Mouse (Mus musculus): ENCODE results near the gene Greb1. TPM values are rescaled to one million over a fixed set of nuclear protein-coding genes. Genes with fewer than 3 reads are reported as not detected.
A peak's percentile ranks its signal among the peaks of the same experiment; 100 is the strongest.
"Not testable (repeated sequence)": the region's sequence is repeated elsewhere in the genome, so short reads cannot be mapped to it uniquely, and the experiment has no call there.

The Greb1 gene
- polyA plus RNA-seq, 1 experiment from 2014 or later = 0.85 TPM

GRCm38 (mm10) chr12:16717653-16718052, 83.0 kb downstream of the Greb1 start:
- Histone ChIP-seq H3K27ac (no peak overlapping the region), H3K4me1 (no peaks in the 10 kb centered on the region), H3K9ac (no peak overlapping the region), H3K4me3 (no peak overlapping the region), H3K4me2 (no peak overlapping the region), H3K9me3 (replicated peaks) (no peaks in the 10 kb centered on the region), H3K36me3 (ENCODE audit: poor library complexity, severe bottlenecking) (no peaks in the 10 kb centered on the region), H3K27me3 (no peaks in the 10 kb centered on the region)
- WGBS = 72% methylated on average over 1 of the region's 1 CpGs
- ATAC-seq = 0 out of 2 replicates have a peak, but pooled peaks have one; percentile 22

- Histone ChIP-seq H3K4me2 (no peak overlapping the region), H3K27ac (no peak overlapping the region), H3K27me3 (no peaks in the 10 kb centered on the region), H3K9me3 (replicated peaks) (no peaks in the 10 kb centered on the region), H3K4me1 (no peaks in the 10 kb centered on the region), H3K9ac (no peak overlapping the region), H3K36me3 (ENCODE audit: poor library complexity, severe bottlenecking) (no peaks in the 10 kb centered on the region), H3K4me3 (no peak overlapping the region)
- ATAC-seq = no peak
- 91% methylated on average over 10 of the region's 10 CpGs for WGBS
Observed at GRCm38 (mm10) chr12:16714616-16715015, 86.1 kb downstream of the Greb1 start.

- ATAC-seq = no peak
- Histone ChIP-seq H3K27me3 (no peaks in the 10 kb centered on the region), H3K4me3 (no peak overlapping the region), H3K4me2 (no peak overlapping the region), H3K27ac (no peak overlapping the region), H3K9me3 (replicated peaks) (no peaks in the 10 kb centered on the region), H3K9ac (no peak overlapping the region), H3K36me3 (ENCODE audit: poor library complexity, severe bottlenecking) (no peaks in the 10 kb centered on the region), H3K4me1 (no peaks in the 10 kb centered on the region)
- 94% methylated on average over 1 of the region's 1 CpGs for WGBS
Observed at GRCm38 (mm10) chr12:16698691-16699090, 102.0 kb downstream of the Greb1 start.

GRCm38 (mm10) chr12:16696146-16696545, 104.5 kb downstream of the Greb1 start:
- Histone ChIP-seq H3K4me3 (no peak overlapping the region), H3K9ac (no peak overlapping the region), H3K27me3 (no peaks in the 10 kb centered on the region), H3K9me3 (replicated peaks) (no peaks in the 10 kb centered on the region), H3K4me2 (no peak overlapping the region), H3K4me1 (no peaks in the 10 kb centered on the region), H3K27ac (no peak overlapping the region), H3K36me3 (ENCODE audit: poor library complexity, severe bottlenecking) (no peaks in the 10 kb centered on the region)
- 88% methylated on average over 13 of the region's 13 CpGs for WGBS
- no peak for ATAC-seq

GRCm38 (mm10) chr12:16695252-16695651, 105.4 kb downstream of the Greb1 start:
- 98% methylated on average over 7 of the region's 8 CpGs for WGBS
- not testable (repeated sequence) for H3K27me3 ChIP-seq; H3K9me3 ChIP-seq (replicated peaks); H3K9ac ChIP-seq; ATAC-seq; H3K36me3 ChIP-seq (ENCODE audit: poor library complexity, severe bottlenecking); H3K4me3 ChIP-seq; H3K4me2 ChIP-seq; H3K27ac ChIP-seq; H3K4me1 ChIP-seq

GRCm38 (mm10) chr12:16694783-16695182, 105.9 kb downstream of the Greb1 start:
- no peak overlapping the region for H3K9ac ChIP-seq
- no peaks in the 10 kb centered on the region for H3K4me1 ChIP-seq
- no peaks in the 10 kb centered on the region for H3K9me3 ChIP-seq (replicated peaks)
- 78% methylated on average over 5 of the region's 5 CpGs for whole genome bisulfite sequencing
- H3K27me3 ChIP-seq = no peaks in the 10 kb centered on the region
- no peak overlapping the region for H3K4me3 ChIP-seq
- no peak for ATAC-seq
- H3K36me3 ChIP-seq (ENCODE audit: poor library complexity, severe bottlenecking) = no peaks in the 10 kb centered on the region
- H3K4me2 ChIP-seq = no peak overlapping the region
- no peak overlapping the region for H3K27ac ChIP-seq

GRCm38 (mm10) chr12:16690631-16691030, 110.1 kb downstream of the Greb1 start:
- Histone ChIP-seq H3K9me3 (replicated peaks) (no peaks in the 10 kb centered on the region), H3K27me3 (no peaks in the 10 kb centered on the region), H3K9ac (no peak overlapping the region), H3K27ac (no peak overlapping the region), H3K36me3 (ENCODE audit: poor library complexity, severe bottlenecking) (no peaks in the 10 kb centered on the region), H3K4me2 (no peak overlapping the region), H3K4me1 (no peaks in the 10 kb centered on the region), H3K4me3 (no peak overlapping the region)
- ATAC-seq = no peak
- WGBS = 89% methylated on average over 9 of the region's 9 CpGs

GRCm38 (mm10) chr12:16672246-16672645, 128.4 kb downstream of the Greb1 start:
- Histone ChIP-seq H3K9me3 (replicated peaks) (no peaks in the 10 kb centered on the region), H3K27ac (no peak overlapping the region), H3K4me3 (no peak overlapping the region), H3K4me2 (no peak overlapping the region), H3K27me3 (no peaks in the 10 kb centered on the region), H3K4me1 (peaks cover 5% of the 10 kb centered on the region; the same call in 1 of the 2 replicates), H3K36me3 (ENCODE audit: poor library complexity, severe bottlenecking) (no peaks in the 10 kb centered on the region), H3K9ac (no peak overlapping the region)
- 94% methylated on average over 10 of the region's 10 CpGs for WGBS
- no peak for ATAC-seq

- no peak overlapping the region for H3K9ac ChIP-seq
- no peak overlapping the region for H3K4me3 ChIP-seq
- no peaks in the 10 kb centered on the region for H3K9me3 ChIP-seq (replicated peaks)
- H3K27me3 ChIP-seq = no peaks in the 10 kb centered on the region
- H3K4me2 ChIP-seq = no peak overlapping the region
- 74% methylated on average over 3 of the region's 3 CpGs for WGBS
- peaks cover 5% of the 10 kb centered on the region; the same call in 1 of the 2 replicates for H3K4me1 ChIP-seq
- no peak overlapping the region for H3K27ac ChIP-seq
- no peak for ATAC-seq
- no peaks in the 10 kb centered on the region for H3K36me3 ChIP-seq (ENCODE audit: poor library complexity, severe bottlenecking)
Observed at GRCm38 (mm10) chr12:16669176-16669575, 131.5 kb downstream of the Greb1 start.

- no peaks in the 10 kb centered on the region for H3K27me3 ChIP-seq
- no peaks in the 10 kb centered on the region for H3K9me3 ChIP-seq (replicated peaks)
- ATAC-seq = no peak; the same call in 1 of the 2 replicates
- H3K9ac ChIP-seq = no peak overlapping the region
- 0% methylated on average over 1 of the region's 2 CpGs for WGBS
- H3K36me3 ChIP-seq (ENCODE audit: poor library complexity, severe bottlenecking) = no peaks in the 10 kb centered on the region
- no peak overlapping the region for H3K4me3 ChIP-seq
- no peak overlapping the region for H3K27ac ChIP-seq
- no peak overlapping the region for H3K4me2 ChIP-seq
- H3K4me1 ChIP-seq = peaks cover 5% of the 10 kb centered on the region; the same call in 1 of the 2 replicates
Observed at GRCm38 (mm10) chr12:16665022-16665421, 135.7 kb downstream of the Greb1 start.

GRCm38 (mm10) chr12:16662955-16663585, 137.6 kb downstream of the Greb1 start:
- Histone ChIP-seq H3K36me3 (ENCODE audit: poor library complexity, severe bottlenecking) (no peaks in the 10 kb centered on the region), H3K4me1 (no peaks in the 10 kb centered on the region), H3K9me3 (replicated peaks) (no peaks in the 10 kb centered on the region), H3K4me3 (no peak overlapping the region), H3K9ac (no peak overlapping the region), H3K27ac (no peak overlapping the region), H3K27me3 (no peaks in the 10 kb centered on the region), H3K4me2 (no peak overlapping the region)
- no peak for ATAC-seq
- 66% methylated on average over 6 of the region's 6 CpGs for WGBS

- no peaks in the 10 kb centered on the region for H3K9me3 ChIP-seq (replicated peaks)
- no peak for ATAC-seq
- no peaks in the 10 kb centered on the region for H3K4me1 ChIP-seq
- WGBS = 88% methylated on average over 2 of the region's 2 CpGs
- H3K27ac ChIP-seq = no peak overlapping the region
- H3K9ac ChIP-seq = no peak overlapping the region
- H3K4me3 ChIP-seq = no peak overlapping the region
- no peaks in the 10 kb centered on the region for H3K36me3 ChIP-seq (ENCODE audit: poor library complexity, severe bottlenecking)
- no peak overlapping the region for H3K4me2 ChIP-seq
- no peaks in the 10 kb centered on the region for H3K27me3 ChIP-seq
Observed at GRCm38 (mm10) chr12:16661936-16662335, 138.8 kb downstream of the Greb1 start.

GRCm38 (mm10) chr12:16661459-16661858, 139.2 kb downstream of the Greb1 start:
- Histone ChIP-seq H3K4me3 (no peak overlapping the region), H3K27ac (no peak overlapping the region), H3K36me3 (ENCODE audit: poor library complexity, severe bottlenecking) (no peaks in the 10 kb centered on the region), H3K9me3 (replicated peaks) (no peaks in the 10 kb centered on the region), H3K4me2 (no peak overlapping the region), H3K27me3 (0 out of 2 replicates have a peak, but pooled peaks cover 2% of the 10 kb centered on the region), H3K9ac (no peak overlapping the region), H3K4me1 (no peaks in the 10 kb centered on the region)
- 85% methylated on average over 10 of the region's 10 CpGs for WGBS
- ATAC-seq = no peak

Data from forebrain, embryonic 13.5 days (tissue).